Mouse (Mus musculus): ENCODE results near the gene Parva. TPM values are rescaled to one million over a fixed set of nuclear protein-coding genes. Genes with fewer than 3 reads are reported as not detected.

Gene Parva
- total RNA-seq (2012; rRNA removed) = 0.08 TPM in 1 of 2 replicates, not detected in the other
- total RNA-seq (2014; rRNA removed) = 0.15 and 0.24 TPM in 2 replicates
- polyA plus RNA-seq (2012; ENCODE audit: insufficient read length, low read depth) = 0.89 and 1.1 TPM in 2 replicates

GRCm38 (mm10) chr7:112427357-112428157 is at the start of gene Parva:
Gene Parva (plus strand): TSS chr7:112427505.
- no peaks in the 10 kb centered on the region for H3K9me3 ChIP-seq (replicated peaks; ENCODE audit: low read length)
- no peak within 1 kb of the TSS for H3K27ac ChIP-seq (ENCODE audit: insufficient read depth, low read depth)
- dilution Hi-C loops (cut with MboI; ENCODE audit: extremely low pct_ligation_motif_present, extremely low pct_unique_long_range_greater_than_20kb, low sequenced_read_pairs) (no loop called here), in situ Hi-C loops (cut with MboI; ENCODE audit: low pct_ligation_motif_present, low pct_unique_long_range_greater_than_20kb, low sequenced_read_pairs) (no loop called here)
- H3K4me2 ChIP-seq (ENCODE audit: insufficient read depth, low read depth, poor library complexity, severe bottlenecking) = no peak within 1 kb of the TSS
- H3K4me3 ChIP-seq (replicated peaks in 1 of 3; ENCODE audit: low read depth in 2 of 3, low read length in 2 of 3, poor library complexity in 1 of 3) = no peak within 1 kb of the TSS
- no peaks in the 10 kb centered on the region for H3K27me3 ChIP-seq (replicated peaks)
- no peaks in the 10 kb centered on the region for H3K79me2 ChIP-seq (replicated peaks; ENCODE audit: control insufficient read depth, extremely low read depth, insufficient read depth, poor library complexity, severe bottlenecking)
- H3K9ac ChIP-seq (ENCODE audit: insufficient read depth, low read depth) = no peak within 1 kb of the TSS
- H3K4me1 ChIP-seq (ENCODE audit: control insufficient read depth in 1 of 2, insufficient read depth in 2 of 2) = no peaks in the 10 kb centered on the region
- H3K36me3 ChIP-seq (replicated peaks in 1 of 2; ENCODE audit: control insufficient read depth in 1 of 2, insufficient read depth in 1 of 2, low read length in 1 of 2) = no peaks in the 10 kb centered on the region
- TF ChIP-seq CTCF (conservative IDR thresholded peaks at IDR 0.05 in 1 of 2, IDR thresholded peaks at IDR 0.05 in 1 of 2; ENCODE audit: low read depth in 2 of 2, low read length in 2 of 2) (no peak), RAD21 (IDR thresholded peaks at IDR 0.05; ENCODE audit: low read depth, low read length) (no peak), ELF1 (IDR thresholded peaks at IDR 0.05; ENCODE audit: low read depth, low read length) (no peak), IRF4 (IDR thresholded peaks at IDR 0.05; ENCODE audit: low read depth, low read length) (no peak), NRF1 (IDR thresholded peaks at IDR 0.05; ENCODE audit: low read depth, low read length) (no peak), HCFC1 (IDR thresholded peaks at IDR 0.05; ENCODE audit: low read depth, low read length) (no peak), UBTF (IDR thresholded peaks at IDR 0.05; ENCODE audit: low read depth, low read length) (no peak), MAFK (IDR thresholded peaks at IDR 0.05; ENCODE audit: insufficient replicate concordance, low read length) (no peak), MAZ (IDR thresholded peaks at IDR 0.05; ENCODE audit: low read depth, low read length) (no peak), USF2 (conservative IDR thresholded peaks at IDR 0.05; ENCODE audit: low read depth, low read length) (no peak), CHD2 (IDR thresholded peaks at IDR 0.05; ENCODE audit: low read length) (no peak), ZC3H11A (IDR thresholded peaks at IDR 0.05; ENCODE audit: low read depth, low read length) (no peak), ZMIZ1 (IDR thresholded peaks at IDR 0.05; ENCODE audit: low read depth, low read length) (no peak), JUN (IDR thresholded peaks at IDR 0.05; ENCODE audit: insufficient read depth, low read depth, low read length) (no peak), ZNF384 (IDR thresholded peaks at IDR 0.05; ENCODE audit: low read depth, low read length) (no peak), TBP (conservative IDR thresholded peaks at IDR 0.05; ENCODE audit: low read depth, low read length) (no peak), POLR2A (IDR thresholded peaks at IDR 0.05; ENCODE audit: low read depth, low read length) (no peak), SMC3 (IDR thresholded peaks at IDR 0.05; ENCODE audit: low read depth, low read length) (no peak)
- no peak for DNase-seq (ENCODE audit: extremely low read depth)

- in situ Hi-C loops (cut with MboI; ENCODE audit: low pct_ligation_motif_present, low pct_unique_long_range_greater_than_20kb, low sequenced_read_pairs) (loop anchor here (10.0 kb wide), 1 partner anchor 293 kb away; no protein-coding TSS in a partner anchor), dilution Hi-C loops (cut with MboI; ENCODE audit: extremely low pct_ligation_motif_present, extremely low pct_unique_long_range_greater_than_20kb, low sequenced_read_pairs) (no loop called here)
- no peak for DNase-seq (ENCODE audit: extremely low read depth)
- H3K27ac ChIP-seq (ENCODE audit: insufficient read depth, low read depth) = no peak overlapping the region
- no peaks in the 10 kb centered on the region for H3K9me3 ChIP-seq (replicated peaks; ENCODE audit: low read length)
- H3K36me3 ChIP-seq (replicated peaks in 1 of 2; ENCODE audit: control insufficient read depth in 1 of 2, insufficient read depth in 1 of 2, low read length in 1 of 2) = no peaks in the 10 kb centered on the region
- H3K4me2 ChIP-seq (ENCODE audit: insufficient read depth, low read depth, poor library complexity, severe bottlenecking) = no peak overlapping the region
- H3K4me3 ChIP-seq (replicated peaks in 1 of 3; ENCODE audit: low read depth in 2 of 3, low read length in 2 of 3, poor library complexity in 1 of 3) = no peak overlapping the region
- peaks cover 18% of the 10 kb centered on the region for H3K27me3 ChIP-seq (replicated peaks)
- H3K9ac ChIP-seq (ENCODE audit: insufficient read depth, low read depth) = no peak overlapping the region
- H3K4me1 ChIP-seq (ENCODE audit: control insufficient read depth in 1 of 2, insufficient read depth in 2 of 2) = no peaks in the 10 kb centered on the region
- no peaks in the 10 kb centered on the region for H3K79me2 ChIP-seq (replicated peaks; ENCODE audit: control insufficient read depth, extremely low read depth, insufficient read depth, poor library complexity, severe bottlenecking)
- no peak for TF ChIP-seq UBTF (IDR thresholded peaks at IDR 0.05; ENCODE audit: low read depth, low read length)
- TF ChIP-seq CTCF (conservative IDR thresholded peaks at IDR 0.05 in 1 of 2, IDR thresholded peaks at IDR 0.05 in 1 of 2; ENCODE audit: low read depth in 2 of 2, low read length in 2 of 2) = no peak
- TF ChIP-seq NELFE (IDR thresholded peaks at IDR 0.05; ENCODE audit: low read depth, low read length) = no peak
- no peak for TF ChIP-seq MAX (IDR thresholded peaks at IDR 0.05; ENCODE audit: low read length)
- TF ChIP-seq RAD21 (IDR thresholded peaks at IDR 0.05; ENCODE audit: low read depth, low read length) = no peak
Observed at GRCm38 (mm10) chr7:112378056-112378455, 49.2 kb upstream of the Parva start.
